Mouse (Mus musculus) bone marrow, adult 2 months (tissue): ENCODE results near the gene Notch1.

Experiments
- CTCF ChIP-seq: fragments of 200-500 bp; IDR thresholded peaks from 2 replicates; pipeline ENCODE4 v1.5.1; 2011; ENCODE audit warnings: low read length, control low read depth; ENCODE audit not compliant: control insufficient read depth, insufficient read depth
- POLR2A ChIP-seq: fragments of 200-500 bp; IDR thresholded peaks from 2 replicates; pipeline ENCODE4 v1.6.1; 2011; ENCODE audit warnings: low read depth, mild to moderate bottlenecking, control low read depth, low read length, borderline replicate concordance; ENCODE audit not compliant: control insufficient read depth

DNA sequence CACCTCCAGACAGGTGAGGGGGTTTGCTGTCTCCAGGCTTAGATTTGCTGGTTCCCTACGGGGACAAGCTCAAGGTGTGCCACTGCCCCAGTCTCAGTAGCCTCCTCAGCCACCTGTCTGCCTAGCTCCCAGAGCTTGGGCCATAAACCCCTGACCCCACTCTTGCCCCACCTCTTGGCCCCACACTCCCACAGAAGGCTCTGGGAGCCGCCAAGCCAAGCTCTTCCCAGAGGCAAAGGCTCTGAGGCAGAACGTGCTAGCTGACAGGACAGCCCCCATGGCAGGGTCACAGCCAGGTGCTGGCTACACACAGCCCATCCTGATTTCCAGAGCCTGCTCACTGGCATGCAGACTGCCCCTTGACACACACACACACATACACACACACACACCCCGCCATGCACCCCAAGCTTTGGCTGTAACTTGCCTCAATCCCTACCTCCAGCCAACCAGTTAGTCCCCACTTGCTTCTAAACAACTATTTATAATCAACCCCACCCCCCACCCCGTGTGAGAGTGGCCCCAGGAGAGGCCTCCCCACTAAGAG lies 30.1 kb downstream of the Notch1 start:
- no peak for TF ChIP-seq POLR2A
- no peak for TF ChIP-seq CTCF
